Mouse (Mus musculus) ES-E14 (cell line): ENCODE measurements around the gene Dlg2.

ENCODE experiments used
- CHD2 ChIP-seq: IDR thresholded peaks from 2 replicates; pipeline ENCODE4 v1.6.1; 2014; ENCODE audit warnings: mild to moderate bottlenecking, low read depth, low read length, inconsistent platforms
- MAFK ChIP-seq: IDR thresholded peaks from 2 replicates; pipeline ENCODE4 v1.6.1; 2014; ENCODE audit warnings: mild to moderate bottlenecking, low read depth, low read length, inconsistent platforms; ENCODE audit not compliant: insufficient read depth
- ZNF384 ChIP-seq: IDR thresholded peaks from 2 replicates; pipeline ENCODE4 v1.6.1; 2012; ENCODE audit warnings: low read depth, low read length, inconsistent platforms

DNA sequence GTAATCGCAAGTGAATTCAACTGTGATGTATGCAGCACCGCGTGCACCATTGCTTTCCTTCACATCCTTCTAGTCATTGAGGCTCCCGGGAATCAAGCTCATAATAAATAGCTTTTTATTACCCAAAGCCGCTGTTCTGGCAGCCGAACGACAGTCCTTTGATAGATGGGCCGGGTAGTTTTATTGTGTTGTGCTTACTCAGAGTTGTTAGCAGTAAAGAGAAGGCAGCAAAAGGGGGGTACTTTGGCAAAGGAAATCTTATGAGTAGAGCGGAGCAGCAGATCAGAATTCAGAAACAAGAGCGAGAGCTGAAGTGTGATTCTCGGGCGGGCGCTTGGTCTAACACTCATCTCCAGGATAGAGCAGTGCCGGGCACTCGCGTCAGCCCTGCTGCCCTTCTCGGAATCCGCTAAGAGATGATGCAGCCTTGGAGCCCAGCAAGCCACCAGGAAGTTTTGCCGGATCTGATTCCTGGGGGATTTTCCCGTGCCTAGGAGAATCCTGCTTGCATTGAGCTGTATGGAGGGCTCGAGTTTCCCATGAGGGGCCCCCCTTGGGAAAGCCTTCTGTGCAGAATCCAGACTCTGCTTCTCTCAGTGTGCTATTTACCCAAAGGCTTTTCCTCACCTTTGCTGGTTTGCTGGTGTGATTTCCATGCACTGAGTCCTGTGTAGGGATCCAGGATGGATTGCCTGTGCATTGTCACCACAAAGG lies 410.7 kb downstream of the Dlg2 start:
- TF ChIP-seq ZNF384 (no peak), MAFK (no peak), CHD2 (no peak)
